Mouse (Mus musculus) colon, adult 2 months (tissue): ENCODE measurements around the gene Ncoa6. TPM values are rescaled to one million over a fixed set of nuclear protein-coding genes. Genes with fewer than 3 reads are reported as not detected.

Experiments used
- polyA plus RNA-seq: library from polyadenylated mRNA; depleted of rRNA; stranded (reverse); fragments of >200 nt; gene quantifications from 2 replicates; pipeline ENCODE4 v1.2.3, GENCODE M21; 2012; rRNA removed

Gene Ncoa6
- polyA plus RNA-seq: 95.0 and 109 TPM in 2 replicates

GRCm38 (mm10) chr2:155473570-155474088 is at the start of gene Ncoa6:
TSS of gene Ncoa6 (minus strand) at chr2:155473894.

GRCm38 (mm10) chr2:155517455-155518423 is 44.0 kb upstream of the Ncoa6 start, which contains the start of the genes Acss2 and Ggt7:
TSS of gene Acss2 (plus strand) at chr2:155517948.
TSS of gene Ggt7 (minus strand) at chr2:155518237.

GRCm38 (mm10) chr2:155380261-155381059 is 93.2 kb downstream of the Ncoa6 start, which contains the start of gene Trp53inp2:
TSS of gene Trp53inp2 (plus strand) at chr2:155381059.

GRCm38 (mm10) chr2:155356971-155357591 is 116.6 kb downstream of the Ncoa6 start, which contains the start of gene Pigu:
TSS of gene Pigu (minus strand) at chr2:155357430.

Other genes starting within 250 kb of the Ncoa6 start
- gene Dynlrb1, start 237.4 kb downstream of the Ncoa6 start, polyA plus RNA-seq: 147 and 158 TPM in 2 replicates
- gene Map1lc3a, start 197.6 kb downstream of the Ncoa6 start, polyA plus RNA-seq: 350 and 351 TPM in 2 replicates
- gene Pigu, start 116.5 kb downstream of the Ncoa6 start, polyA plus RNA-seq: 25.8 and 31.5 TPM in 2 replicates
- 277 and 301 TPM in 2 replicates for gene Trp53inp2, start 92.8 kb downstream of the Ncoa6 start, polyA plus RNA-seq
- gene Acss2, start 44.1 kb upstream of the Ncoa6 start, polyA plus RNA-seq: 68.0 and 74.6 TPM in 2 replicates
- 10.9 and 15.6 TPM in 2 replicates for gene Ggt7, start 44.3 kb upstream of the Ncoa6 start, polyA plus RNA-seq
- gene Gss, start 118.9 kb upstream of the Ncoa6 start, polyA plus RNA-seq: 140 and 194 TPM in 2 replicates
- gene Myh7b, start 137.3 kb upstream of the Ncoa6 start, polyA plus RNA-seq: 0.25 TPM in 1 of 2 replicates, not detected in the other
- gene Trpc4ap, start 218.5 kb upstream of the Ncoa6 start, polyA plus RNA-seq: 168 and 189 TPM in 2 replicates